Mouse (Mus musculus): ENCODE measurements around the gene Tenm2. TPM values are rescaled to one million over a fixed set of nuclear protein-coding genes. Genes with fewer than 3 reads are reported as not detected.

Tenm2 gene
- polyA plus RNA-seq, 1 experiment from 2014 or later: 2.8 TPM

DNA sequence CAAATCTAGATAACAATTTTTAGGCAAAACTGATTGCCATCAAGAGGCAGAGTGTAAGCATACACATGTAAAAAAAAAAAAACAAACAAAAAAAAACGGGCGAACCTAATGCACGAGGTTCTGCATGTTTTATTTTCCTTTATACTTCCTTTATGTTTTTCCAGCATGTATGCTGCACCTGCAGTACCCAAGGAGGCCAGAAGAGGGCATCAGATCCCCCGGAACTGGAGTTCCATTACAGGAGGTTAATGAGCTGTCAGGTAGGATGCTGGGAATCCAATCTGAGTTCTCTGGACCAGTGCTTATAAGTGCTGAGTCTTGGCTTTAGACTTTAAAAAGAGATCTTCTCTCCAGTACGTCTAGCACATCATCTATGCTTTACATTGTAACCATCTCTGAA is 189.1 kb downstream of the Tenm2 start:
- H3K4me1 ChIP-seq (ENCODE audit: control insufficient read depth, insufficient read depth, low read length): no peaks in the 10 kb centered on the region

DNA sequence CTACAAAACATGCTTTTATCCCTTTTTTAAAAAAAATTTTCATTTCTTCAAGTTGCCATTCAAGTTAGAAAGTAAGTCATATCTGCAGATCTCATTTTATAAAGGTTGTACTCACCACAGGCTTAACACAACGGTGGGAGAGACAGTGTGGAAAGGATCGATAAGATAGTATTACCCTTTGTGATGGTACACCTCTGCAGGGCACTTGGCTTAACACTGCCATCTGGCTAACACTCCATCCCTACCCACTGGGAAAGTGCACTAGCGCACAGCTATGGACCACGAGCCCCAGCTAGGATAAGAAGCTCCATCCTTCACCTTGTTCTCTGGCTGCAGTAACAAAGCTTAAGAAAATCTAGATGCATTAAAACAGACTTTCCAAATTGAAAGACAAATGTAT is 194.5 kb downstream of the Tenm2 start:
- H3K27me3 ChIP-seq (ENCODE audit: control insufficient read depth, insufficient read depth, low read length): no peaks in the 10 kb centered on the region
- H3K9ac ChIP-seq (replicated peaks; ENCODE audit: low read depth, low read length): no peak overlapping the region
- H3K4me1 ChIP-seq (ENCODE audit: control insufficient read depth, insufficient read depth, low read length): no peaks in the 10 kb centered on the region
- no peak overlapping the region for H3K27ac ChIP-seq (ENCODE audit: low read length)
- H3K4me2 ChIP-seq (replicated peaks; ENCODE audit: low read depth, low read length): no peak overlapping the region
- H3K4me3 ChIP-seq (ENCODE audit: low read depth, low read length): no peak overlapping the region
- H3K9me3 ChIP-seq (ENCODE audit: control insufficient read depth, low read depth, low read length): no peaks in the 10 kb centered on the region
- ATAC-seq (ENCODE audit: insufficient number of reproducible peaks, insufficient read depth, low FRiP score, low read depth): no peak
- 62% methylated on average over 4 of the region's 4 CpGs for WGBS
- no peaks in the 10 kb centered on the region for H3K36me3 ChIP-seq (ENCODE audit: control insufficient read depth, insufficient read depth, low read length)

More for the DNA sequence above, 189.1 kb downstream of the Tenm2 start:
- Histone ChIP-seq H3K36me3 (ENCODE audit: control insufficient read depth, insufficient read depth, low read length) (no peaks in the 10 kb centered on the region), H3K9ac (replicated peaks; ENCODE audit: low read depth, low read length) (no peak overlapping the region), H3K27me3 (ENCODE audit: control insufficient read depth, insufficient read depth, low read length) (no peaks in the 10 kb centered on the region), H3K27ac (ENCODE audit: low read length) (no peak overlapping the region), H3K4me2 (replicated peaks; ENCODE audit: low read depth, low read length) (no peak overlapping the region), H3K9me3 (ENCODE audit: control insufficient read depth, low read depth, low read length) (no peaks in the 10 kb centered on the region), H3K4me3 (ENCODE audit: low read depth, low read length) (no peak overlapping the region)
- WGBS: 62% methylated on average over 5 of the region's 5 CpGs
- no peak for ATAC-seq (ENCODE audit: insufficient number of reproducible peaks, insufficient read depth, low FRiP score, low read depth)

DNA sequence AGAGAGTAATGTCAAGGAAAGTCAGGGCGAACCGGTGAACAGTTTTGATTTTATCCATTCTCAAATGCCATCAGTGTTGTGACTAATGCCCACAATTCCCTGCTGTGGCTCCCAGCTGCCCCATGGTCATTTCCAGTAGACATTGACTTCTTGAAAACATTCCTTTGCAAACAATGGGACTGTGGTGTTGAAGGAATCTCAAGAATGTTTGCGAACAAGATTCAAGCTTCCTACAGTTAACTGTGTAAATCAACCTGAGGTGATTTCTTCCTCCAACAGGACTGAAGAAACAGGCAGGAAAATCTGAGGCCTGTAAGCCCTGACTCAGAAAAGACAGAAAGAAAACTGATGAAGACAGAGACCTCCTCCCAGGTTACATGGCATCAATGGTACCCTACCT is 196.5 kb downstream of the Tenm2 start:
- Histone ChIP-seq H3K27me3 (ENCODE audit: control insufficient read depth, insufficient read depth, low read length) (no peaks in the 10 kb centered on the region), H3K4me1 (ENCODE audit: control insufficient read depth, insufficient read depth, low read length) (no peaks in the 10 kb centered on the region), H3K36me3 (ENCODE audit: control insufficient read depth, insufficient read depth, low read length) (no peaks in the 10 kb centered on the region), H3K27ac (ENCODE audit: low read length) (no peak overlapping the region), H3K4me2 (replicated peaks; ENCODE audit: low read depth, low read length) (no peak overlapping the region), H3K4me3 (ENCODE audit: low read depth, low read length) (no peak overlapping the region), H3K9ac (replicated peaks; ENCODE audit: low read depth, low read length) (no peak overlapping the region), H3K9me3 (ENCODE audit: control insufficient read depth, low read depth, low read length) (no peaks in the 10 kb centered on the region)
- ATAC-seq (ENCODE audit: insufficient number of reproducible peaks, insufficient read depth, low FRiP score, low read depth): no peak
- 75% methylated on average over 3 of the region's 3 CpGs for WGBS

DNA sequence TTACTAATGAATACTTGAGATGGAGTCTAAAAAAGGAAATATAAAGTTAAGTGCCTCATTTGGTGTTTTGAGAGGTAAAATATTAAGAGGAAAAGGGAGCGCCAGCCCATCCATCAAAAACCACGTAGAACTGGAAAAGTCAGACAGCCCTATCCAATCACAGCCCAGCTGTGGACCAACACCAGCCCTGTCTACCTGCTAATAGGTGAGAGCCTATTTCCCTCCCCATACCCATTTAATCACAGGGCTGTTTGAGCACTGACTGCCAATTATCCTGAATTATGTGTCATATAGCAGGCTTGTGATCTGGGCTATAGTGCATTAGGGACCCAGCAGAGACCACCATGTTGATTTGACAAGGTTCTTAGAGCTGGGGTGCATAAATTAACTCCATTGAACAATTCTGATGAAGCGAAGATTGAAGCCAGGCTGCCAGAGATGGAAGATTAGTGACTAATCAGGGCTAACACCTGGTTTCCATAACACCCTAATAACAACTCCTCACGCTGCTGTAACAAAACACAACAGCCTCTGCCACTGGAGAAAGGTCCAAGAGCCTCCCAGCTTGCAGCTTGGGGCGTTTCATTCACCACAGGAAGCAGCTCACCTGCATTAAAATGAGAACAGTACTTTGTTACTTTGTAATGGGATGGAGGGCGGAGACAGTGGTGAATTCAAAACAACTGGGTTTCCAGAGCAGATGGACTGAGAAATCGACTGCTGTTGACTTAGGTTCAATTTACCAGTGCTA is 204.3 kb downstream of the Tenm2 start:
- H3K36me3 ChIP-seq (ENCODE audit: control insufficient read depth, insufficient read depth, low read length): no peaks in the 10 kb centered on the region
- H3K4me3 ChIP-seq (ENCODE audit: low read depth, low read length): no peak overlapping the region
- no peaks in the 10 kb centered on the region for H3K4me1 ChIP-seq (ENCODE audit: control insufficient read depth, insufficient read depth, low read length)
- 63% methylated on average over 7 of the region's 7 CpGs for WGBS
- ATAC-seq (ENCODE audit: insufficient number of reproducible peaks, insufficient read depth, low FRiP score, low read depth): no peak
- H3K9ac ChIP-seq (replicated peaks; ENCODE audit: low read depth, low read length): no peak overlapping the region
- no peak overlapping the region for H3K27ac ChIP-seq (ENCODE audit: low read length)
- H3K27me3 ChIP-seq (ENCODE audit: control insufficient read depth, insufficient read depth, low read length): no peaks in the 10 kb centered on the region
- no peak overlapping the region for H3K4me2 ChIP-seq (replicated peaks; ENCODE audit: low read depth, low read length)
- H3K9me3 ChIP-seq (ENCODE audit: control insufficient read depth, low read depth, low read length): no peaks in the 10 kb centered on the region

DNA sequence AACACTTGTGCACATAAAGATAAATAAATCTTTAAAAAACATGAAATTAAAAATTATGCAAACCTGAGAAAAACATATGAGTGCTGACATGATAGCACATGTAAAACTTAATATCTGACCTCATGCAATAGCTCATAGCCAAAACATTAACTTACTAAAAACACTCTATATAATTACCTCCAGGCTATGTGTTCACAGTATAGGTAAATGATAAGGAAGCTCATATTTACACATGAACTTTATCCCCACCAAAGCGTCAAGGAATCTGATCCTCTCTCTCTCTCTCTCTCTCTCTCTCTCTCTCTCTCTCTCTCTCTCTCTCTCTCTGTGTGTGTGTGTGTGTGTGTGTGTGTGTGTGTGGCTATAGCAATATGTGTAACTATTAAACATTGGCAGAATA is 223.9 kb downstream of the Tenm2 start:
- 45% methylated on average over 1 of the region's 1 CpGs for WGBS
- no peak overlapping the region for H3K27ac ChIP-seq (ENCODE audit: low read length)
- H3K4me1 ChIP-seq (ENCODE audit: control insufficient read depth, insufficient read depth, low read length): no peaks in the 10 kb centered on the region
- no peaks in the 10 kb centered on the region for H3K27me3 ChIP-seq (ENCODE audit: control insufficient read depth, insufficient read depth, low read length)
- no peaks in the 10 kb centered on the region for H3K9me3 ChIP-seq (ENCODE audit: control insufficient read depth, low read depth, low read length)
- ATAC-seq (ENCODE audit: insufficient number of reproducible peaks, insufficient read depth, low FRiP score, low read depth): no peak
- H3K4me3 ChIP-seq (ENCODE audit: low read depth, low read length): no peak overlapping the region
- no peak overlapping the region for H3K4me2 ChIP-seq (replicated peaks; ENCODE audit: low read depth, low read length)
- H3K36me3 ChIP-seq (ENCODE audit: control insufficient read depth, insufficient read depth, low read length): no peaks in the 10 kb centered on the region
- no peak overlapping the region for H3K9ac ChIP-seq (replicated peaks; ENCODE audit: low read depth, low read length)

DNA sequence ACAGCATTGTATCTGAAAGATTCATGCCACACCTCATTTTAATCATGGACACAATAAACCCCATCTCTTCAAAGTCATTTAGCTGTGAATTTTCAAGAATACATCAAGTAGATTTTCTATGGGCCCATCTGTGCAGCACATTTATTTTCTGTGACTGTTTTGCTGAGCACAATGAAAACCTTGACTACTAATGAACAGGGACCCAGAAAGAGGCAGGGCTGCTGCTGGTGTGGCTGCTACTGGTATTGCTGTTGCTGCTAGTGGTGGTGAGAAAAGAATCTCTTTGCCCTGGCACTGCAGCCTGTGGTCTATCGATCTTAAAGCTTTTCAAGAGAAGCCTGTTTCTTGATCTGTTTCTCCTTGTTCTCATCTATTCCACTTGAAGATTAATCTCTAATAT is 226.5 kb downstream of the Tenm2 start:
- no peak overlapping the region for H3K9ac ChIP-seq (replicated peaks; ENCODE audit: low read depth, low read length)
- no peaks in the 10 kb centered on the region for H3K27me3 ChIP-seq (ENCODE audit: control insufficient read depth, insufficient read depth, low read length)
- ATAC-seq (ENCODE audit: insufficient number of reproducible peaks, insufficient read depth, low FRiP score, low read depth): no peak
- no peaks in the 10 kb centered on the region for H3K4me1 ChIP-seq (ENCODE audit: control insufficient read depth, insufficient read depth, low read length)
- WGBS: 81% methylated on average over 1 of the region's 1 CpGs
- H3K27ac ChIP-seq (ENCODE audit: low read length): no peak overlapping the region
- H3K36me3 ChIP-seq (ENCODE audit: control insufficient read depth, insufficient read depth, low read length): no peaks in the 10 kb centered on the region
- no peak overlapping the region for H3K4me2 ChIP-seq (replicated peaks; ENCODE audit: low read depth, low read length)
- no peaks in the 10 kb centered on the region for H3K9me3 ChIP-seq (ENCODE audit: control insufficient read depth, low read depth, low read length)
- no peak overlapping the region for H3K4me3 ChIP-seq (ENCODE audit: low read depth, low read length)

DNA sequence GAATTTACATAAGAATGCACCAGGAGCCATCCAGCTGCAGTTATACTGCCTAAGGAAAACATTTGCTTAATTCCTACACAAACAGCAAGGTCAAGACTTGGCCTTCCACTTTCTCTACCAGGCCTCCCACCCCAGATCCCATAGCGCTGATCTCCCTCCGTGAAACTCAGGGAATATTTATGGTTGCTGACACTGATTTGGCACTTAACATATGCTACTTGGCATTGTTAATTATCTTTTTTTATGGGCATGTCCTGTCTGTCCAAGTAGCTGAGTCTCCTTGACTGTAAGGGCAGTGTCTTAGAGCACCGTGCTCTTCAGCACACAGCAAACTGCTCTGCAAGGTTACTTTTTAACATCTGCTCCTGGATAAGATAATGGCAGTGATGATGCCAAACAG is 238.1 kb downstream of the Tenm2 start:
- no peak for ATAC-seq (ENCODE audit: insufficient number of reproducible peaks, insufficient read depth, low FRiP score, low read depth)
- Histone ChIP-seq H3K4me1 (ENCODE audit: control insufficient read depth, insufficient read depth, low read length) (no peaks in the 10 kb centered on the region), H3K27ac (ENCODE audit: low read length) (no peak overlapping the region), H3K27me3 (ENCODE audit: control insufficient read depth, insufficient read depth, low read length) (no peaks in the 10 kb centered on the region), H3K36me3 (ENCODE audit: control insufficient read depth, insufficient read depth, low read length) (no peaks in the 10 kb centered on the region), H3K4me2 (replicated peaks; ENCODE audit: low read depth, low read length) (no peak overlapping the region), H3K4me3 (ENCODE audit: low read depth, low read length) (no peak overlapping the region), H3K9ac (replicated peaks; ENCODE audit: low read depth, low read length) (no peak overlapping the region), H3K9me3 (ENCODE audit: control insufficient read depth, low read depth, low read length) (no peaks in the 10 kb centered on the region)
- WGBS: 56% methylated on average over 3 of the region's 3 CpGs

DNA sequence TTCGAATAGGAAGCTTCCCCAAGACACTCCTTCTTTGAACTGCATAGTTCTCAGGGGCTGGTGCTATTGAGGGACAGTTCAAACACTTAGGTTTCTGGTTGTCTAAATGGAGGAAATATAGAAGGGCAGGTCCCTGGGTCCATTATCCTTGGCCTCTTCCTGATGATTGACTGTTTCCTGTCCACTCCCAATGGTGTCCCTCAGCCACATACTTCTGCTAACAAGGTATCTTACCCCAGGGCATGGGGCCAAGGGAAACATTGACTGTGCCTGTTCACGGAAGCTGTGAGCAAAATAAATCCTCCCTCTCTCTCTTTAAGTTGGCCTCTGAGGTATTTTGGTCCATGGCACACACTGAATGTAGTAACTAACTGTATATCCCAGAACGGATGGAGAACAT is 244.9 kb downstream of the Tenm2 start:
- H3K4me1 ChIP-seq (ENCODE audit: control insufficient read depth, insufficient read depth, low read length): no peaks in the 10 kb centered on the region
- WGBS: 72% methylated on average over 3 of the region's 3 CpGs
- no peaks in the 10 kb centered on the region for H3K27me3 ChIP-seq (ENCODE audit: control insufficient read depth, insufficient read depth, low read length)
- H3K9me3 ChIP-seq (ENCODE audit: control insufficient read depth, low read depth, low read length): no peaks in the 10 kb centered on the region
- H3K9ac ChIP-seq (replicated peaks; ENCODE audit: low read depth, low read length): no peak overlapping the region
- no peak for ATAC-seq (ENCODE audit: insufficient number of reproducible peaks, insufficient read depth, low FRiP score, low read depth)
- H3K27ac ChIP-seq (ENCODE audit: low read length): no peak overlapping the region
- H3K4me2 ChIP-seq (replicated peaks; ENCODE audit: low read depth, low read length): no peak overlapping the region
- no peak overlapping the region for H3K4me3 ChIP-seq (ENCODE audit: low read depth, low read length)
- no peaks in the 10 kb centered on the region for H3K36me3 ChIP-seq (ENCODE audit: control insufficient read depth, insufficient read depth, low read length)

Measured in stomach, embryonic 14.5 days (tissue).